Mouse (Mus musculus) heart, embryonic 13.5 days (tissue): ENCODE data around the gene Cyfip1. TPM values are rescaled to one million over a fixed set of nuclear protein-coding genes. Genes with fewer than 3 reads are reported as not detected.

Experiments
- ATAC-seq: fragments of 200-750 bp; cut with Nextera tagmentation; 2 replicates; pipeline ENCODE4 v1.8.0; 2017; ENCODE audit warnings: moderate TSS enrichment; ENCODE audit not compliant: insufficient number of reproducible peaks, low FRiP score, low TSS enrichment; ENCODE audit errors: extremely low read depth
- H3K27ac ChIP-seq: fragments of 300-500 bp; sonication (generic); replicated peaks from 2 replicates; pipeline ENCODE4 v1.5.1; 2015; ENCODE audit warnings: moderate library complexity, mild to moderate bottlenecking, inconsistent platforms
- H3K27me3 ChIP-seq: fragments of 300-500 bp; sonication (generic); replicated peaks from 2 replicates; pipeline ENCODE4 v1.6.1; 2015; ENCODE audit warnings: mild to moderate bottlenecking, inconsistent platforms
- H3K36me3 ChIP-seq: fragments of 300-500 bp; sonication (generic); 2 replicates; pipeline ENCODE4 v1.6.1; 2015; ENCODE audit warnings: mild to moderate bottlenecking, inconsistent platforms
- H3K4me1 ChIP-seq: fragments of 300-500 bp; sonication (generic); 2 replicates; pipeline ENCODE4 v1.6.1; 2015; ENCODE audit warnings: inconsistent platforms
- H3K4me2 ChIP-seq: fragments of 300-500 bp; sonication (generic); 2 replicates; pipeline ENCODE4 v1.6.1; 2015; ENCODE audit warnings: inconsistent platforms, mild to moderate bottlenecking, moderate library complexity
- H3K4me3 ChIP-seq: fragments of 300-500 bp; sonication (generic); 2 replicates; pipeline ENCODE4 v1.5.1; 2015; ENCODE audit warnings: moderate library complexity, mild to moderate bottlenecking, inconsistent platforms
- H3K9ac ChIP-seq: fragments of 300-500 bp; sonication (generic); 2 replicates; pipeline ENCODE4 v1.6.1; 2015; ENCODE audit warnings: inconsistent platforms, mild to moderate bottlenecking, moderate library complexity
- H3K9me3 ChIP-seq: fragments of 300-500 bp; sonication (generic); 2 replicates; pipeline ENCODE4 v1.6.1; 2016; ENCODE audit warnings: inconsistent platforms
- WGBS: fragments of 180-500 bp; shearing (Covaris S2); methylation state at CpG from one replicate; pipeline ENCODE4 v1.1.7; 2015; ENCODE audit warnings: mixed read lengths; 5-methylcytosine and 5-hydroxymethylcytosine counted together
- polyA plus RNA-seq: library from polyadenylated mRNA; unstranded; fragments of >200 nt; fragmentation: Nextera tagmentation; extraction: Ambion mirVana; gene quantifications from 2 replicates; pipeline ENCODE4 v1.2.1, GENCODE M21; 2015

The Cyfip1 gene
- polyA plus RNA-seq, 1 experiment from 2014 or later, result 50.3 TPM

- Histone ChIP-seq H3K4me2 (no peak overlapping the region), H3K27ac (no peak overlapping the region), H3K4me1 (peaks cover 16% of the 10 kb centered on the region; the same call in 1 of the 2 replicates), H3K9ac (no peak overlapping the region), H3K27me3 (no peaks in the 10 kb centered on the region), H3K36me3 (peaks cover 6% of the 10 kb centered on the region; the same call in 1 of the 2 replicates), H3K9me3 (no peaks in the 10 kb centered on the region), H3K4me3 (no peak overlapping the region)
- ATAC-seq, result no peak
- 67% methylated on average over 8 of the region's 8 CpGs for WGBS
These were observed 24.3 kb downstream of the Cyfip1 start for GRCm38 (mm10) chr7:55865750-55866416.

- no peak overlapping the region for H3K27ac ChIP-seq
- WGBS, result 80% methylated on average over 7 of the region's 7 CpGs
- H3K9me3 ChIP-seq, result no peaks in the 10 kb centered on the region
- H3K9ac ChIP-seq, result no peak overlapping the region
- no peak for ATAC-seq
- peaks cover 14% of the 10 kb centered on the region for H3K36me3 ChIP-seq
- no peak overlapping the region for H3K4me2 ChIP-seq
- no peak overlapping the region for H3K4me3 ChIP-seq
- H3K4me1 ChIP-seq, result peaks cover 19% of the 10 kb centered on the region; the same call in 1 of the 2 replicates
- H3K27me3 ChIP-seq, result no peaks in the 10 kb centered on the region
These were observed 26.7 kb downstream of the Cyfip1 start for GRCm38 (mm10) chr7:55868247-55868646.

- H3K36me3 ChIP-seq, result peaks cover 23% of the 10 kb centered on the region
- H3K27me3 ChIP-seq, result no peaks in the 10 kb centered on the region
- H3K9ac ChIP-seq, result no peak overlapping the region
- H3K4me1 ChIP-seq, result peaks cover 19% of the 10 kb centered on the region; the same call in 1 of the 2 replicates
- H3K27ac ChIP-seq, result no peak overlapping the region
- no peak for ATAC-seq
- WGBS, result 85% methylated on average over 3 of the region's 3 CpGs
- no peak overlapping the region for H3K4me3 ChIP-seq
- no peaks in the 10 kb centered on the region for H3K9me3 ChIP-seq
- H3K4me2 ChIP-seq, result no peak overlapping the region
These were observed 27.7 kb downstream of the Cyfip1 start for GRCm38 (mm10) chr7:55869220-55869619.

DNA sequence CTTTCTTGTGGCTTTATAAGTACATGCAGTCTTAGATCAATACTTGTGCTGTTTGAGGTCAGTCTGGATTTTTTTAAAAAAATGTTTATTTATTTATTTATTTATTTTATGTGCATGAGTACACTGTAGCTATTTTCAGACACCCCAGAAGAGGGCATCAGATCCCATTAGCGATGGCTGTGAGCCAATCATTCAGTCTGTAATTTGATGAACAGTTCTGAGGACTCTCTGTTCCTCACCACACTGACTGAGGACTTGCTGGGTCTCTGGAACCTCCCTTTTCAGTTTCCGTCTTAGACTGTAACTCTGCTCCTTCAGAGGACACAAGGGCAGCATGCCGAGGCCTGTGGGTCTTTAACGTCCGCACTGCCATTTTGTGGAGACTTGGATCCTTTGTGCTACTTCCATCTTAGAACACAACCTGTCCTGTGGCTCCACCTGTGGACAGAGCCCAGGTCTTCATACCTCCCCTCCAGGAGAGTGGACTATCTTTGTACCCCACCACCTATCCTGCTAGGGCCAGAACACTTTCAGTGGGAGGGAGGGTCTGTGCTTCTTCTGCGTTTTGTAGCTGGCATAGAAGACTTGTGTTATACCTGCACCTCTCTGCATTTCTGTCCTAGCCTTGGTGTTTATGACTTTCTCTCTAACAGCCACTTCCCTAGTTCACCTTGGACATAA lies 28.9 kb downstream of the Cyfip1 start:
- WGBS, result 86% methylated on average over 6 of the region's 6 CpGs
- H3K9me3 ChIP-seq, result no peaks in the 10 kb centered on the region
- H3K36me3 ChIP-seq, result peaks cover 36% of the 10 kb centered on the region
- no peak overlapping the region for H3K4me2 ChIP-seq
- H3K9ac ChIP-seq, result no peak overlapping the region
- no peaks in the 10 kb centered on the region for H3K27me3 ChIP-seq
- ATAC-seq, result no peak
- peaks cover 15% of the 10 kb centered on the region; the same call in 1 of the 2 replicates for H3K4me1 ChIP-seq
- H3K4me3 ChIP-seq, result no peak overlapping the region
- H3K27ac ChIP-seq, result no peak overlapping the region

DNA sequence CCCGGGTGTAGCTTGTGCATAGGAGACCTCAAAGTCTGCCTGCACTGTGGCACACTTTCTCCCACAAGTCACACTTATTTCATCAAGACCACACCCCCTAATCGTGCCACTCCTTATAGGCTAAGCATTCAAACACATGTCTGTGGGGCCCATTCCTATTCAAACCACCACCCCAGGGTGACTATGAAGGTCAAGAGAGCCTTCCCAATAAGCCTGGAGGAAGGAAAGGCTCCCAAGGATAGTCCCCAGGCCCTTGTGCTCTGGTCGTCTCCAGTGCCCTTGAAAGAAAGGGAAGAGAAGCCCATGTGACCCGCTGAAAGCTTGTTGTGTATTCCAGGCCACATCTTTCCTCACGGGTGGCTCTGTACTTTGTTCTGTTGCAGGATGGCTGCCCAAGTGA lies 29.9 kb downstream of the Cyfip1 start:
- Histone ChIP-seq H3K4me3 (no peak overlapping the region), H3K27ac (no peak overlapping the region), H3K27me3 (no peaks in the 10 kb centered on the region), H3K4me1 (peaks cover 15% of the 10 kb centered on the region; the same call in 1 of the 2 replicates), H3K36me3 (peaks cover 46% of the 10 kb centered on the region), H3K9ac (no peak overlapping the region), H3K9me3 (no peaks in the 10 kb centered on the region), H3K4me2 (no peak overlapping the region)
- ATAC-seq, result no peak
- 76% methylated on average over 5 of the region's 5 CpGs for WGBS

DNA sequence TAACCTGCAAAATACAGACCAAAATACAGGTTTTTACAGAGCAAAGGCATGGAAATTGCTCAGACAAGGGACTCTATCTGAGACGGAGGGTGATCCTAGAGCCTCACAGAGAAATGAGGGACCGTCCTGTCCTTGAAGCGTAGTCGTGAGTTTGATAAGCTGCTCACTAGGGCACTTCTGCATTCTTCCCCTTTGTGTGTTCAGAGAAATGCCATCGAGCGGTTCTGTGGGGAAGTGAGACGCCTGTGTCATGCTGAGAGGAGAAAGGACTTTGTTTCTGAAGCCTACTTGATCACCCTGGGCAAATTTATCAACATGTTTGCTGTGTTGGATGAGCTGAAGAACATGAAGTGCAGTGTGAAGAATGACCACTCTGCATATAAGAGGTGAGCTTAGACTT lies 33.2 kb downstream of the Cyfip1 start:
- 58% methylated on average over 7 of the region's 7 CpGs for WGBS
- ATAC-seq, result no peak
- peaks cover 18% of the 10 kb centered on the region; the same call in 1 of the 2 replicates for H3K4me1 ChIP-seq
- H3K4me3 ChIP-seq, result no peak overlapping the region
- H3K27ac ChIP-seq, result no peak overlapping the region
- peaks cover 78% of the 10 kb centered on the region for H3K36me3 ChIP-seq
- no peaks in the 10 kb centered on the region for H3K9me3 ChIP-seq
- H3K27me3 ChIP-seq, result no peaks in the 10 kb centered on the region
- H3K9ac ChIP-seq, result no peak overlapping the region
- H3K4me2 ChIP-seq, result no peak overlapping the region

DNA sequence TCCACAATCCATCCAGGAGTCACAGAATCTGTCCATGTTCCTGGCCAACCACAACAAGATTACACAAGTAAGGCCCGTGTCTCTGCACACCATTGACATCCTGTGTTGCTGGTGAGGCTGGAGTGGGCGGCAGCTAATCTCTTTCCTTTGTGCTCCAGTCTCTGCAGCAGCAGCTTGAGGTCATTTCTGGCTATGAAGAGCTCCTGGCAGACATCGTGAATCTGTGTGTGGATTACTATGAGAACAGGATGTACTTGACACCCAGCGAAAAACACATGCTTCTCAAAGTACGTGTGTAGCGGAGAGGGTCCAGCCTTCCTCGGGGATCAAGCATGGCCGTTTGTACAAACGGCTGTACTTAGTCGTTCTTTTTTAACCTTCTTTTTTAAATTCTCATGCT lies 36.2 kb downstream of the Cyfip1 start:
- Histone ChIP-seq H3K9ac (no peak overlapping the region), H3K4me2 (no peak overlapping the region), H3K4me1 (0 out of 2 replicates have a peak, but pooled peaks cover 7% of the 10 kb centered on the region), H3K27me3 (no peaks in the 10 kb centered on the region), H3K27ac (peak overlapping the region; percentile 40; the same call in 1 of the 2 replicates), H3K9me3 (no peaks in the 10 kb centered on the region), H3K36me3 (peaks cover 99% of the 10 kb centered on the region), H3K4me3 (no peak overlapping the region)
- WGBS, result 63% methylated on average over 10 of the region's 10 CpGs
- 0 out of 2 replicates have a peak, but pooled peaks have one; percentile 54 for ATAC-seq

- Histone ChIP-seq H3K4me1 (0 out of 2 replicates have a peak, but pooled peaks cover 9% of the 10 kb centered on the region), H3K4me3 (no peak overlapping the region), H3K4me2 (no peak overlapping the region), H3K9ac (no peak overlapping the region), H3K27me3 (no peaks in the 10 kb centered on the region), H3K36me3 (peaks cover 86% of the 10 kb centered on the region), H3K27ac (no peak overlapping the region), H3K9me3 (no peaks in the 10 kb centered on the region)
- ATAC-seq, result no peak
- WGBS, result 78% methylated on average over 9 of the region's 9 CpGs
These were observed 39.3 kb downstream of the Cyfip1 start for GRCm38 (mm10) chr7:55880882-55881281.

- Histone ChIP-seq H3K9me3 (no peaks in the 10 kb centered on the region), H3K27me3 (no peaks in the 10 kb centered on the region), H3K4me3 (no peak overlapping the region), H3K36me3 (peaks cover 77% of the 10 kb centered on the region), H3K4me2 (no peak overlapping the region), H3K4me1 (0 out of 2 replicates have a peak, but pooled peaks cover 3% of the 10 kb centered on the region), H3K9ac (no peak overlapping the region), H3K27ac (no peak overlapping the region)
- 81% methylated on average over 4 of the region's 4 CpGs for WGBS
- ATAC-seq, result no peak
These were observed 47.1 kb downstream of the Cyfip1 start for GRCm38 (mm10) chr7:55888603-55889002.

GRCm38 (mm10) chr7:55889996-55890395 lies 48.5 kb downstream of the Cyfip1 start:
- no peak for ATAC-seq
- 79% methylated on average over 4 of the region's 4 CpGs for WGBS
- no peaks in the 10 kb centered on the region for H3K27me3 ChIP-seq
- no peak overlapping the region for H3K4me3 ChIP-seq
- no peak overlapping the region for H3K9ac ChIP-seq
- no peak overlapping the region for H3K27ac ChIP-seq
- H3K4me2 ChIP-seq, result no peak overlapping the region
- 0 out of 2 replicates have a peak, but pooled peaks cover 3% of the 10 kb centered on the region for H3K4me1 ChIP-seq
- H3K36me3 ChIP-seq, result peaks cover 80% of the 10 kb centered on the region
- no peaks in the 10 kb centered on the region for H3K9me3 ChIP-seq

DNA sequence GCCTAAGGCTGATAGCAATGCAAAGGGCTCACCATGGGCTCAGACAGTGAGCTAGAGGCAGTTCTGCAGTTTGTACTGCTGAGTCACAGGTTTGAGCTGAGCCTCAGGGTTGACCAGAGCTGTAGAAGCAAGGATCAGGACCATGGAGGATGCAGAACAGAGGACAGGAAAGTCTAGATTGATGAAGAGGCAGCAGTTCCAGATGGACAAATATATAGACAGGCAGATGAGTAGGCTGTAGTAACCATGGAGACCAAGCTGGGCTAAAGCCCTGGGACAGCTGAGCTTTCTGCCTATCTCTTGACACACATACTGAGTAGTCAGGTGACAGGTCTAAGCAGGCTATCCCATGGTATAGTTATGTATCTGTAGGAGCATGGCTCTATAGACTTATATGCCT lies 49.2 kb downstream of the Cyfip1 start:
- Histone ChIP-seq H3K4me3 (no peak overlapping the region), H3K4me1 (0 out of 2 replicates have a peak, but pooled peaks cover 3% of the 10 kb centered on the region), H3K4me2 (no peak overlapping the region), H3K27me3 (no peaks in the 10 kb centered on the region), H3K9me3 (no peaks in the 10 kb centered on the region), H3K9ac (no peak overlapping the region), H3K36me3 (peaks cover 83% of the 10 kb centered on the region), H3K27ac (no peak overlapping the region)
- ATAC-seq, result no peak
